Mouse (Mus musculus) lung, postnatal 0 days (tissue): ENCODE measurements at regions not wholly inside any gene's neighbourhood (a gene's known extent, or its start where the extent isn't known, plus 50 kb on each side); places are given as distances from the start of the nearest gene placed in this dataset.

Experiments
- ATAC-seq: fragments of 200-750 bp; cut with Nextera tagmentation; 2 replicates; pipeline ENCODE4 v1.8.0; 2017; ENCODE audit warnings: moderate library complexity
- DNase-seq: peaks from one replicate; pipeline ENCODE4 v3.0.0-alpha.2; 2016; ENCODE audit warnings: low spot score
- H3K27ac ChIP-seq: fragments of 300-500 bp; sonication (generic); 2 replicates; pipeline ENCODE4 v1.5.1; 2014; ENCODE audit warnings: antibody characterized with exemption, mild to moderate bottlenecking, low read length, mixed read lengths
- H3K27me3 ChIP-seq: fragments of 300-500 bp; sonication (generic); replicated peaks from 2 replicates; pipeline ENCODE4 v1.6.1; 2014; ENCODE audit warnings: low read length, mixed read lengths; ENCODE audit not compliant: insufficient read depth
- H3K36me3 ChIP-seq: fragments of 300-500 bp; sonication (generic); 2 replicates; pipeline ENCODE4 v1.6.1; 2014; ENCODE audit warnings: low read length, mixed read lengths; ENCODE audit not compliant: insufficient read depth
- H3K4me1 ChIP-seq: fragments of 300-500 bp; sonication (generic); 2 replicates; pipeline ENCODE4 v1.6.1; 2014; ENCODE audit warnings: antibody characterized with exemption, low read depth, low read length, mixed read lengths; ENCODE audit not compliant: insufficient read depth
- H3K4me2 ChIP-seq: fragments of 300-500 bp; sonication (generic); replicated peaks from 2 replicates; pipeline ENCODE4 v1.6.1; 2014; ENCODE audit warnings: low read depth, mild to moderate bottlenecking, low read length, moderate library complexity, mixed read lengths
- H3K4me3 ChIP-seq: fragments of 300-500 bp; sonication (generic); 2 replicates; pipeline ENCODE4 v1.5.1; 2014; ENCODE audit warnings: low read depth, low read length
- H3K9ac ChIP-seq: fragments of 300-500 bp; sonication (generic); replicated peaks from 2 replicates; pipeline ENCODE4 v1.6.1; 2014; ENCODE audit warnings: low read depth, mild to moderate bottlenecking
- H3K9me3 ChIP-seq: fragments of 300-500 bp; sonication (generic); 2 replicates; pipeline ENCODE4 v1.6.1; 2016; ENCODE audit warnings: low read length, mixed read lengths
- CTCF ChIP-seq: IDR thresholded peaks from 2 replicates; pipeline ENCODE4 v1.5.1; 2016; ENCODE audit warnings: antibody characterized with exemption, mild to moderate bottlenecking
- EP300 ChIP-seq: IDR thresholded peaks from 2 replicates; pipeline ENCODE4 v1.6.1; 2016; ENCODE audit warnings: antibody characterized with exemption, mild to moderate bottlenecking, control low read depth
- WGBS: fragments of 180-500 bp; shearing (Covaris S2); extraction: QIAGEN DNeasy Blood & Tissue Kit; methylation state at CpG from one replicate; pipeline ENCODE4 v1.1.7; 2014; 5-methylcytosine and 5-hydroxymethylcytosine counted together

GRCm38 (mm10) chr16:9359399-9360135 lies 529.7 kb downstream of the 1810013L24Rik start:
- H3K9me3 ChIP-seq, result no peaks in the 10 kb centered on the region
- no peaks in the 10 kb centered on the region for H3K4me1 ChIP-seq
- no peak overlapping the region for H3K4me2 ChIP-seq
- no peak overlapping the region for H3K4me3 ChIP-seq
- no peak overlapping the region for H3K9ac ChIP-seq
- ATAC-seq (no peak), DNase-seq (no peak)
- H3K36me3 ChIP-seq, result no peaks in the 10 kb centered on the region
- 78% methylated on average over 3 of the region's 3 CpGs for WGBS
- no peaks in the 10 kb centered on the region for H3K27me3 ChIP-seq
- no peak overlapping the region for H3K27ac ChIP-seq
- no peak for TF ChIP-seq CTCF
- TF ChIP-seq EP300, result no peak

GRCm38 (mm10) chr16:9360741-9361255 lies 530.9 kb downstream of the 1810013L24Rik start:
- Histone ChIP-seq H3K36me3 (no peaks in the 10 kb centered on the region), H3K9ac (no peak overlapping the region), H3K4me3 (no peak overlapping the region), H3K27me3 (no peaks in the 10 kb centered on the region), H3K9me3 (no peaks in the 10 kb centered on the region), H3K4me2 (no peak overlapping the region), H3K4me1 (no peaks in the 10 kb centered on the region), H3K27ac (no peak overlapping the region)
- WGBS, result 71% methylated on average over 3 of the region's 3 CpGs
- DNase-seq, result no peak
- ATAC-seq, result no peak
- TF ChIP-seq CTCF (no peak), EP300 (no peak)

GRCm38 (mm10) chr16:9362116-9362515 lies 532.2 kb downstream of the 1810013L24Rik start:
- no peak overlapping the region for H3K9ac ChIP-seq
- H3K27me3 ChIP-seq, result no peaks in the 10 kb centered on the region
- no peak for DNase-seq
- no peaks in the 10 kb centered on the region for H3K36me3 ChIP-seq
- no peak overlapping the region for H3K4me3 ChIP-seq
- H3K4me1 ChIP-seq, result no peaks in the 10 kb centered on the region
- H3K27ac ChIP-seq, result no peak overlapping the region
- WGBS, result 40% methylated on average over 11 of the region's 11 CpGs
- no peaks in the 10 kb centered on the region for H3K9me3 ChIP-seq
- no peak overlapping the region for H3K4me2 ChIP-seq
- no peak for ATAC-seq
- TF ChIP-seq EP300 (no peak), CTCF (no peak)

- peak; percentile 92 for DNase-seq
- peak; percentile 95 for ATAC-seq
- WGBS, result 30% methylated on average over 2 of the region's 2 CpGs
- no peak overlapping the region for H3K9ac ChIP-seq
- H3K4me1 ChIP-seq, result no peaks in the 10 kb centered on the region
- H3K27me3 ChIP-seq, result no peaks in the 10 kb centered on the region
- no peaks in the 10 kb centered on the region for H3K9me3 ChIP-seq
- H3K27ac ChIP-seq, result no peak overlapping the region
- H3K36me3 ChIP-seq, result no peaks in the 10 kb centered on the region
- H3K4me2 ChIP-seq, result no peak overlapping the region
- TF ChIP-seq CTCF (no peak), EP300 (peak; percentile 94)
- H3K4me3 ChIP-seq, result no peak overlapping the region
These were observed 534.2 kb downstream of the 1810013L24Rik start for GRCm38 (mm10) chr16:9364105-9364504.

- H3K27me3 ChIP-seq, result no peaks in the 10 kb centered on the region
- TF ChIP-seq EP300 (no peak), CTCF (no peak)
- 43% methylated on average over 1 of the region's 1 CpGs for WGBS
- H3K36me3 ChIP-seq, result no peaks in the 10 kb centered on the region
- ATAC-seq (no peak), DNase-seq (no peak)
- no peak overlapping the region for H3K4me3 ChIP-seq
- no peaks in the 10 kb centered on the region for H3K4me1 ChIP-seq
- H3K27ac ChIP-seq, result no peak overlapping the region
- no peak overlapping the region for H3K9ac ChIP-seq
- H3K4me2 ChIP-seq, result no peak overlapping the region
- H3K9me3 ChIP-seq, result no peaks in the 10 kb centered on the region
These were observed 561.1 kb downstream of the 1810013L24Rik start for GRCm38 (mm10) chr16:9390986-9391385.

- ATAC-seq (no peak), DNase-seq (no peak)
- TF ChIP-seq CTCF (no peak), EP300 (no peak)
- no peaks in the 10 kb centered on the region for H3K27me3 ChIP-seq
- 68% methylated on average over 5 of the region's 5 CpGs for WGBS
- H3K27ac ChIP-seq, result no peak overlapping the region
- H3K9ac ChIP-seq, result no peak overlapping the region
- H3K36me3 ChIP-seq, result no peaks in the 10 kb centered on the region
- H3K4me3 ChIP-seq, result no peak overlapping the region
- no peaks in the 10 kb centered on the region for H3K9me3 ChIP-seq
- H3K4me1 ChIP-seq, result no peaks in the 10 kb centered on the region
- H3K4me2 ChIP-seq, result no peak overlapping the region
These were observed 574.8 kb downstream of the 1810013L24Rik start for GRCm38 (mm10) chr16:9404736-9405135.
